In genomic region chr12:24486882-24487281, GRCm38 (mm10) we compare ENCODE assay signal across 19 mouse cellular contexts. TPM values are rescaled to one million over a fixed set of nuclear protein-coding genes. Genes with fewer than 3 reads are reported as not detected.
DNase-seq lines count a peak whose midpoint lies in the region; ATAC-seq lines count a peak whose summit lies in the region.
"Had no signal": no experiment of that assay in that cellular context is flagged by ENCODE, and none has a peak within 500 bp of the region (broad histone marks: within the 10 kb centered on the region; RNA-seq: fewer than 3 reads in every experiment).

No protein-coding gene starts in this region.

- peak; percentile 59; the same call in 1 of the 2 replicates for ATAC-seq in granulocyte monocyte progenitor cell, adult 5-6 weeks (replicated peaks; ENCODE audit: poor library complexity, severe bottlenecking)
- ATAC-seq: activated CD4-positive, CD25-positive, alpha-beta regulatory T cell, adult 4 months; CD4-positive, CD25-positive, alpha-beta regulatory T cell, adult 4 months; forebrain, embryonic 14.5 days; forebrain, postnatal 0 days; hindbrain, embryonic 16.5 days; intestine, embryonic 15.5 days had no signal

- peak; percentile 80 for DNase-seq in heart, adult 11 months
- DNase-seq in heart, postnatal 14 days = no peak
- peak; percentile 13 for DNase-seq in heart, postnatal 4 days
- no peak for DNase-seq in heart, adult 18-20 months
- peak; percentile 26 for DNase-seq in Muller cell, postnatal 12 days (ENCODE audit: inconsistent ontology term)
- DNase-seq: adrenal gland, adult 8-10 months; adrenal gland, postnatal 25 days; cerebellum, adult 18-20 months; cerebellum, adult 9-10 months; forebrain, postnatal 0 days; gastrocnemius, postnatal 25 days; kidney, adult 11 months; kidney, adult 8-10 months had no signal

- intact Hi-C loops in heart, postnatal 14 days (cut with DNase I) = no loop called here

RNA-seq across cellular contexts. Expression of gene Taf1b, which starts 11.3 kb away (rescaled TPM):
- 10 to 100 TPM; 10.4 to 10.6 TPM for total RNA-seq in heart, postnatal 14 days (2021)
- total RNA-seq in heart, postnatal 4 days (2021) = 10 to 100 TPM; 17.2 to 17.8 TPM
- total RNA-seq in heart, adult 18-20 months (2021) = 10 to 100 TPM; 10.1 to 11.1 TPM
- total RNA-seq in granulocyte monocyte progenitor cell, adult 5-6 weeks (2014; fragmentation: Nextera tagmentation) = 21.4 and 28.4 TPM in 2 replicates
- total RNA-seq in granulocyte monocyte progenitor cell, adult 5-6 weeks (2017) = 39.6 and 41.3 TPM in 2 replicates

Comparison
In these comparisons a context has a peak if more than half of its experiments do, and no peak if none do; other contexts are left out.
1. DNase-seq: peak in heart, adult 11 months (single experiment), heart, postnatal 4 days (single experiment) and Muller cell, postnatal 12 days (single experiment); none in heart, postnatal 14 days (0 of 2) and heart, adult 18-20 months (0 of 2).